Mouse (Mus musculus) embryo, embryonic 9.5 days (tissue): ENCODE results near the gene Ppa1.
"Not testable (repeated sequence)": the region's sequence is repeated elsewhere in the genome, so short reads cannot be mapped to it uniquely, and the experiment has no call there.

Experiments used
- DNase-seq: peaks from one replicate; pipeline ENCODE4 v3.0.0-alpha.2; 2017; ENCODE audit errors: extremely low spot score

Gene Ppa1

DNA sequence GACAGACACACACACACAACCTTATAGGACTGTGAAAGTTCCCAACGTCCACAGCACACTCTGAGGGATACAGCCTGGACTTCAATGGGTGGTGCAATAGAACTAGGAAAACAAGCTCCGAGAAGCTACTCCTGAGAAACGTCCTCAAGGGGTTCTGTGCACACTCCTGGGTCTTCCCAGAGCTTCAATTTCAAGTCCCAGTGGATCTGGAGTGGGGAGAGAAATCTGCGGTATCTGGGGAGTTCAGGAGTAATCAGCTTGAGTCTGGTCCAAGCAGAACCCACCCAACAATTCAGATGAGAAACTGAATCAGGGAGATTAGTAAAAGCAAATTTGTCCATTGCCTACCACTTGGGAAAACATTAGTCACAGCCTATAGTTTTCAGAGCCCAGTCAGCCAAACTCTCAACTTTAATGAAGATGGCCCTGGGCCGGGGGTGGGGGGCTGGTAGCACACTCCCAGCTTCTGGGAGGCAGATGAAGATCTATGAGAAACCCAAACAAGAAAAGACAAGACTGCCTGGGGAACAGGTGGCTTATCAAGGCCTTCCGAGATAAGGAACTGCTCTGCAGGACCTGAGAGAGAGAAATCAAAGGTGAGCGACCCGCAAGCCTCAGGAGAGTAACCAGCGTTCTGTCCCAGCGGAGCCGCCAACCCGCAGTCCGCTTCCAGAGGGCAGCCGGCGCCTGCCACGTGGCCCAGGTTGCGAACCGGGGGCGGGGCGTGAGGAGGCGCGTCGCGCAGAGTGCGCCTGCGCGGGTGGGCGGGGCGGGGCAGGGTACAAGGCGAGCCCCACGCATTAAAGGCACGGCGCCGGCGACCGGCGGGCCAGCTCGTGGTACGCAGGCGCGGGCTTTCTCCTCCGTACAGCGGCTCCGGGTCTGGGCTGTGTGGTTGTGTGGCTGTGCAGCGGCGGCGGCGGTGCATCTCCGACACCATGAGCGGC, at the start of gene Ppa1:
Ppa1 (plus strand) TSS at position 763 of the 947 bp plus-strand sequence.
- DNase-seq: peak; percentile 93

DNA sequence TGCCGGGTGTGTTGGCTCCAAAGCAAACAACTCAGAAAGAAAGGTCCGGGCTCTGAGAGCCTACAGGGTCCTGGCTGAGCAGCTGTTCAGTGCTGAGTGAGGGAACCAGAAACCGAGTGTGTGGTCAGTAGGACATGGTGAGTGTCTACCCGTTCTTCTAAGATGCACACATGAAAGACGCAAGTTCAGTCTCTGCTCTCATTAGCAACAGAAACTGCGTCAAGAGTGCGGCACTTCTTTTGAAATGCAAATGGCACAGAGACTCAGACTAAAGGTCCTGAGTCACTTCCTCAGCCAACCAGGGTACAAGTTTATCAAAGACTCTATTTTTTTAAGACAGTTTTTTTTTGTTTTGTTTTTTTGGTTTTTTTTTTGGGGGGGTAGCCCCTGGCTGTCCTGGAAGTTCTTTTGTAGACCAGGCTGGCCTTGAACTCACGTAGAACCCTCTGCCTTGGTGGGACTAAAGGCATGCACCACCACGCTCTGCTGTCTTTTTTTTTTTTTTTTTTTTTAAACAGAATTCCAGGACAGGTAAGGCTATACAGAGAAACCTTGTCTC, 48.7 kb upstream of the Ppa1 start:
- no peak for DNase-seq

DNA sequence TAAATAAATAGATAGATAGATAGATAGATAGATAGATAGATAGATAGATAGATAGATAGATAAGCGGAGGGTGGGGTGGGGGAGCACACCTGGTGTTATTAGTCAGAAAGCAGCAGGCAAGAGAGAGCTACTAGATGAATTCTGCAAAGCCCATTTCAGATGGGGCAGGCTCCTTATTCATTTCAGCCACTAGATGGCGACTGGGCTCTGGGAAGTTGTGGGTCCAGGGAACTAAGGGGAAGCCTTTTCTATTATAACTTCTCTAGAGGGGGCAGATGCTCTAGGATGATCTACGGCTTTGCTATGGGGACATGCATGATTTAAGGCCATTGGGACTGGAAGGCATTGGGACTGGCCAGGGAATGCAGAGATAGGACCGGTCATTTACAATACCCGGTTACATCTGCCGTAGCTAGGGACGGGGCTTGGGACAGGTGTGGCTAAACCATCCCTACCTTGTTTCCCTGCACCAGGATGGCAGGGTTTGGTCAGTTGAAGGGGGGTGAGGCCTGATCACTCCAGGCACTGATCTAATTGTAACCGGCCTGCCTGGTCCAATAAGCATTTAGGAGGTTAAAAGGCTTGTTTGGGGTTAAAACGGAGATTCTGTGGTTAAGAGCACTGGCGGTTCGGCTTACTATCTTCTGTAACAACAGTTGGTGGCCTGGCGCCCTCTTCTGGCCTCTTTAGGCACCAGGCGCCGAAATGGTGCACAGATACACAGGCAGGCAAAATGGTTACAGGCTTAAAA, 45.9 kb upstream of the Ppa1 start:
- peak; percentile 70 for DNase-seq

DNA sequence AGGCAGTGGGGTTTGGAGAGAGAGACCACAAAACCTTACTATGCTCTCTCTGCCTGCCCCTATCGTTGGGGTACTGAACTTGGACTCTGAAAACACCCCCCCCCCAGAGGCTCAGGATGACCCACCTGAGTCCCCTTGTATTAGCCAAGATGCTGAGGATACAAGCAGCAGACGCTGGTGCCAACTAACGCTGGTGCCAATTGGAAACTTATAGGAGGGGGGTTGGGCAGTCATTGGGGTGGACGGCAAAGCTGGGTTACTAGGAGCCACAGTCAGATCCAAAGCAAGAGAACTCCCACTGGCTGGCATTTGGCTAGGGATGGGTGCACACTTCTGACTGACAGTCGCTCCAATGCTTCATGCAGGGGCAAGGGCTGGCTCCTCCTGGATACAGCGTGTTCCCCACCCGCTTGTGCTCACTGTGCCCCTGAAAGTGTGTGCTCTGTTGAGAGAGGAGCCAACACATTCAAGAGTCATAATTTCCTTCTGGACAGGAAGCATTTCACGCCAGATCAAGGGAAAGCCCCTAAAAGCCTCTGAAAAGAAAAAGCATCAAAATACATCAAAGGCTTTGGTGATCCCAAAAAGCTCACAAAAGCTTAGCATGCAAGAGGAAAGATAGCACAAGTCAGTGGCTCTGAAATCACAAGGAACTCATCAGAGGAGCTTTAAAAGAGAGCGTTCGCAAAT, 43.8 kb upstream of the Ppa1 start:
- DNase-seq: no peak

DNA sequence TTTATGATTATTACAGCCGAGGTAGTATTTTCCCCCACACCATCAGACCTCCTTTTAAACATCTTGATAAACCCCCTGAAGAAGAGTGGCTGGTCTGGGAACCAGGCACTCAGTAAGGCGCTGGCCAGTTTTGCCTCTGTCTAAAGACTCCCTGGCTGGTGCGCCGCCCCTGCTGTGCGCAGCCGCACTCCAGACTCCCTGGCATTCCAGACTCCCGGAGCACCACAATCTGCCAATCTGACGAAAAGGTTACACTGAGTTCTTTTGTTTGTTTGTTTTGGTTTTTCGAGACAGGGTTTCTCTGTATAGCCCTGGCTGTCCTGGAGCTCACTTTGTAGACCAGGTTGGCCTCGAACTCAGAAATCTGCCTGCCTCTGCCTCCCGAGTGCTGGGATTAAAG, 43.0 kb upstream of the Ppa1 start:
- DNase-seq: not testable (repeated sequence)

DNA sequence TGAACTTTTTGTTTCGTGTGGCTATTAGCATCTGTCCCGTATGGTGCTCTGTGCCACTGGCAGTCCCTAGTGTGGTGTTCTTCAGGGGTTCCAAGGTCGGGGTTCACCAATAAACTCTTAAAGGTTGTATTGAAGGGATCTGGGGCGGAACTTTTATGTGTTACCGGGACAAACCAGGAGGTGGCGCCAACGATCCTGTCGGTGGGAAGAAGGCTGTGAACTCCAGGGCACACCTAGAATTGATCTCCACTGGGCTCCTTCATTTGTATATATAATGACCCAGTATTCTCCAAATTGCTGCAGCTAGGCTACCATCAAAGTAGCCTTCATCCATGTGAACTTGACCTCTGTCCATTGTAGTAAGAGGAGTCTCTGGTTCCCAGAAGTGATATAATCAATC, 42.5 kb upstream of the Ppa1 start:
- DNase-seq: peak; percentile 59

DNA sequence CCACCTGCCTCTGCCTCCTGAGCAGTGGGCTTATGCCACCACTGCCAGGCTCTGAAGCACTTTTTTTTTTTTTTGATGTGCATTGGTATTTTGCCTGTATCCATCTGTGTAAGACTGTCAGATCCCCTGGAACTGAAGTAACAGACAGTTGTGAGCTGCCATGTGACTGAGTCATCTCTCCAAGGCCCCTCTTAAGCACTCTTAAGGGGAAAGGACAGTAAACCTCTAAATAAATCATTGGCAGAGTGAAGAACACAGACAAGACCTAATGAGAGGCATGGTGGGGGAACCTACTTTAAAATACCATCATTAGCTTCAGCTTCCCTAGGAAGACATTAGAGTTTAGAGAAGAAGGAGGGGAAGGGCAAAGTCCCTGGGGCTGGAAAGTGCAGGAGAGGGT, 40.1 kb upstream of the Ppa1 start:
- no peak for DNase-seq

DNA sequence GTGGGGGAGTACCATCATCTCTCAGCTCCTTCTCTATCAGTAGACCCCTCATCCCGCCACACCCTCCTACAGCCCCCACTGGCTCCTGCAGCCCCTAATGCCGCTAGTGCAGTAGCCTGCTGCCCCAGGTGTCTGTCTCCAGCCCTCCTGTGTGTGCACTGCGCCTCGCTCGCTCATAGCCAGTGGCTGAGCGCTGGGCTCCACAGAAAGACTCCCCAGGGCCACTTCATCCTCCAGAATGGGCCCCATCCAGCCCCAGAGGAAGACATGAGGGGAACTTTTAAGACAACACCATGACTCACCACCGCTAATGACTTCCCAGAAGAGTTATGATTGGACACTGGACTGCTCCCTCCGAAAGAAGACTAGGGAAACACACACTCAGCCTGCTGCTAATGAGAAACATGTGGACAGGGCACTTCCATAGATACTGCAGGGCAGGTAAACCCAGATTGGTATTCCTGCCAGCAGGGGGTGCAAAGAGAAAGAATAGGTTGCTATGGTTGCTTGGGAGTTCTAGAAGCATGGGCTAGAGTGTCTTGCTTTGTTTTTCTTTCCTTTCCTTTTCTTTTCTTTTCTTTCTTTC, 37.6 kb upstream of the Ppa1 start:
- peak; percentile 24 for DNase-seq

DNA sequence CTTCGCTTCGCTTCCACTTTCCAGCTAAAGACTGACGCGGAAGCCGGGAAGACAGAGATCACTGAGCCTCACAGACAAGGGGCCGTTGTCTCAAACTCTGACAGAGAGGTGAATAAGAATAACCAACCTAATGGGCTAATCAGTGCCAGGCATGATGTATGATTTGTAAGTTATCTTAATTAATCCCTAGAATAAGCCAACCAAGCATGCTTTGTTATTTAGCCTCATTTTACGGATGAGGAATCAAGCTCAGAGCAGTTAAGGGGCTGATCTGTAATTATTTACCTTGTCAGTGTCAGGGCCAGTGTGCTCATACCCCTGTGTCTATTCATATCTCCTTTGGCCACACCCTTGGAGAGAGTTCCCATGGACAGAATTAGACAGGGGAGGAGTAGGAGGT, 34.0 kb upstream of the Ppa1 start:
- no peak for DNase-seq

DNA sequence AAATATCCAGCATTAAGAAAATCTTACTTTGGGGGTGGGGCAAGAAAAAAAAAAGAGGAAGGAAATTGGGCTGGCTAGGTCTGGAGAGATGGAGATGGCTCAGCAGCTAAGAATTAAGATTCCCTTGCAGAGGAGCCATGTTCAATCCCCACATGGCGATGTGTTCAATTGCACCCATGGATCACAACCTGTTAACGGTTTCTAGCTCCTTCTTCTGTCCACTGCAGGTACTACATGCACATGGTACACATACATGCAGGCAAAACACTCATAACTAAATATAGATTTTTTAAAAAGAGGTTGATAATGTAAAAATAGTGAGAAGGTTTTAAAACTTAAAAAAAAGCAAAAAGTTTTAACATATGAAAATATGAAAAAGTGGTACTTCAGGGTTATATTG, 29.8 kb upstream of the Ppa1 start:
- no peak for DNase-seq

DNA sequence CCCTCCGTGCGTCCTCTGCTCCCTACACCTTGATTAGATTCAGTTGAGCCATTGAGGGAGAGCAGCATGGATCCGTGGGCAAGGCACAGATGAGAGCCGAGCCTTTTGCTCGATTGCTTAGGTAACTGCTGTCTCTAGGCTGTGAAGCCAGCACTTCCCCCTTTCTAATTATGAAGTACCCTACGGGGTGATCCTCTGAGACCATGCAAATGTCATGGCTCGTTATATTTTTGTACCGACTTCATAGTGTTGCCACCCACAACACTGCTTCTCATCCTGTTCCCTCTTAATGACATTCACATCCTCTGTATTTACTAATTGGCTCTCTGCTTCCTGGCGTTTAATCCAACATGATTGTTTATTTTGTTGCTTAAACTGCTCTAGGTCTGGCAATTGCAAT, 26.7 kb upstream of the Ppa1 start:
- DNase-seq: no peak

DNA sequence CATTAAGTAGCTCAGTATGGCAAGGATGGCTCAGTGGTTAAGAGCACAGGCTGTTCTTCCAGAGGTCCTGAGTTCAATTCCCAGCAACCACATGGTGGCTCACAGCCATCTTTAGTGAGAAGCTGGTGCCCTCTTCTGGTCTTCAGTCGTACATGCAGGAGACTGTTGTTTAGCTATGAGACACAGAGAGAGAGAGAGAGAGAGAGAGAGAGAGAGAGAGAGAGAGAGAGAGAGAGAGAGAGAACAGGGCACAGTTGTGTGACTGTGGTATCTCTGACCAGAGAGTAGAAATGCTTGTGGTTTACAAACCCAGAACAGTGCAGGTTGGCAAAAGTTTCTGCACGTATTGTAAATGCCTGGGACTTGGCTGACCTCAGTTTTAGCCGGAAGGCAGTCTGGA, 24.5 kb upstream of the Ppa1 start:
- not testable (repeated sequence) for DNase-seq

DNA sequence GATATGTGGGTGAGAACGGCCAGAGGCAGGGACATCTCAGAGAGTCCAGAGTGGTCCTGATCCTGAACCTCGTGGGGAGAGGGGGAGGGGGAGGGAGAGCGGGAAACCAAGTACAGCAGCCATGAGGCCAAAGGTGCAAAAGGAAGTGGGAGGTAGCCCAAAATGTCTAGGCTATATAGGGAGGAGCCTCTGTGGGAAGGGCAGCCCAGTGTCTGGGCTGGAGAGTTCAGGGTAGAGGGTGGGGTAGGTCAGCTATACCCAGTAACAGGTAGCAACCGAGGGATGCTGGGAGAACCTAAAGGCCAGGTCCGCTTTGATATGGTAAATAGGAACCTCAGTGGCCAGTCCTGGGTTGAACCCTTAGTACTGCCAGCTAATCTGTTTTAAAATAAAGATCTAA, 23.6 kb upstream of the Ppa1 start:
- no peak for DNase-seq

DNA sequence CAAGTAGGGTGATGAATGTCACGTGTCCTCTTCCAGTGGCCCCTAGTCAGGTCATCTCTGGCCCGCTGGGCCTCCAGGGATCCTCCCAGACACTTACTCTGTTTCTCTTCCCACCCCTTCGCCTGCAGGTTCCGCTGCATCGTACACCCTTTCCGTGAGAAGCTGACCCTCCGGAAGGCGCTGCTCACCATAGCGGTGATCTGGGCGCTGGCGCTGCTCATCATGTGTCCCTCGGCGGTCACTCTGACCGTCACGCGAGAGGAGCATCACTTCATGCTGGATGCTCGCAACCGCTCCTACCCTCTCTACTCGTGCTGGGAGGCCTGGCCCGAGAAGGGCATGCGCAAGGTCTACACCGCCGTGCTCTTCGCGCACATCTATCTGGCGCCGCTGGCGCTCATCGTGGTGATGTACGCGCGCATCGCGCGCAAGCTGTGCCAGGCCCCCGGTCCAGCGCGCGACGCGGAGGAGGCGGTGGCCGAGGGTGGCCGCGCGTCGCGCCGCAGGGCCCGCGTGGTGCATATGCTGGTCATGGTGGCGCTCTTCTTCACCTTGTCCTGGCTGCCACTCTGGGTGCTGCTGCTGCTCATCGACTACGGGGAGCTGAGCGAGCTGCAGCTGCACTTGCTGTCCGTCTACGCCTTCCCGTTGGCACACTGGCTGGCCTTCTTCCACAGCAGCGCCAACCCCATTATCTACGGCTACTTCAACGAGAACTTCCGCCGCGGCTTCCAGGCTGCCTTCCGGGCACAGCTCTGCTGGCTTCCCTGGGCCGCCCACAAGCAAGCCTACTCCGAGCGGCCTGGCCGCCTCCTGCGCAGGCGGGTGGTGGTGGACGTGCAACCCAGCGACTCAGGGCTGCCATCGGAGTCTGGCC, 22.7 kb upstream of the Ppa1 start:
- peak; percentile 47 for DNase-seq

DNA sequence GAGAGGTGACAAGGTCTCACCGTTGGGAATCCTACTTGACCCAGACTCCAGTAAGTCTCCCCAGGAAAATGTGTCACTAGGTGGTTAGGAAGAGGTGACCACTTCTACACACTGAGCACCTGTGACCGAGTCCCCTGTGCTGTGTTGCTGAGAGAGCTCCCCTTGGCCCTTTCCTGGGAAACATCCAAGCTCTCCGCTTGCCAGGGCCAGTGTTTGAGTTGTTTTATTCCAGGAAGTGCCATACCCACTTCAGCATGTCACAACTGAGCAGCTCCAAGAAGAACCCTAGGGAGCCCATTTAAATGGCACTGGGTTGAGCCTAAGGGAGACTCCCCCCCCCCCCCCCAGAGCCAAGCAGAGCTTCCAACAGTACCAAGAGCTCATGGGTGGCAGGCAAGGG, 21.8 kb upstream of the Ppa1 start:
- DNase-seq: no peak

DNA sequence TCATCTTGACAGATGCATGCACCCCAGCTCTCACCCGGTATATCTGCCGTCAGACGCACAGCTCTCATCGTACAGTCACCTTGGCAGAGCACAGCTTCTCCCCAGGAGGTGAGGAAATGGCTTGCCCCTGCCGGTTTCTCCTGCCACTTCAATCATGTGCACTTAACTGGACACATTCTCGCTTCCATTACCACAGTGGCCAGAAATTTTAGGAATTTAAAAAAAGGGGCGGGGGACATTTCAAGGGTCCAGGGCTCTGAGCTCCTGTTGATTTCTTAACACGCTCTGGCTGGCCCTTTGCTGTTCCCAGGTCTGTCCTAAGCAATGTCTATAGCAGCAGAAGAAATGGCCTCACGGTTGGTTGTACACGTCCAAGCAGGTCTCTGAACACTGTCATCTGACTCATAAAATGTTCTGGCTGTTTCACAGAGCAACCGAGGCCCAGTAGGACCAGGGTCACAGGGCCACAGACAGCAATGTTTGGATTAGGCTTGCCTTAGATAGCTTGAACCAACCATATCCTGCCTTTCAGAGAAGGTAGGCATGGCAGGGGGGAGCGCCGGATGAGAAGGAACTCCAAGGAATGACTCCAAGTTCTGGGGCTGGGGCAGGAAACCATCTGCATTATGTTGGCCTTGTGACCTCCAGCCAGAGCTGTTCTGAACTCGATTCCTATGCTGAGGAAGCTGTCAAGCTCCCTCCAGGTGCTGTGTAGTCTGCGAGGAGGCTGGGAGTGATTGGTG, 21.0 kb upstream of the Ppa1 start:
- peak; percentile 13 for DNase-seq

DNA sequence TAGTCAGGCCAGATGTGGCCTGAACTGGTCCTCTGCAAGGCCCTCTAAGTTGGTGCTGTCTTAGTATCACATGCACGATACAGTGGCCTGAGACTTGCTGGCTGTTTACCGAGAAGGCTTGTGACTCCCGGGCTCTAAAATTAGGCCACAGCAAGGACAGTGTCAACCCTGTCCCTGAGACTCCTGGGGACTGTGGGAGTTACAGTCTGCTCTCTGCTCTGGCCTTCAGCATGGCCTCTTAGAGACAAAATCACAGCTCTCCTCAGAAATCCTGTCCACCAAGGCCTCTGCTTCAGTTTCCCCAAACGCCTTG, 20.5 kb upstream of the Ppa1 start:
- DNase-seq: no peak

DNA sequence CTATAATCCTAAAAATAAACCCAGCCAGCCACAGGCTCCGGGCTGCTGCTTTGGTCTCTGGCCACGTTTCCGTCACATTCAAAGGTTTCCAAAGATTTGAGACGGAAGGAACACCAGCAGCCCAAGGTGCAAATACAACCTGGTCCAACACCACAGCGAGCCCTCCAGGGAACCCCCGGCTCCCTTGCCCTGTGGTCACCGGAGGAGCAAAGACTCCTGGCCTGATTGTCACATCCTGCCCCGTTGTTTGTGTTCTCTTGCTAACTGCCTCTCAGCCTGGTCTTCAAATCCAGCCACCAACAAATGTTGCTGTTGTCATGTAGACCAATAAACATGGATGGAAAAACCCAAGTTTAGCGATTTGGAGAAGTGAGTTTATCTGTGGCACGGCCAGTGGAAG, 15.9 kb upstream of the Ppa1 start:
- DNase-seq: no peak

DNA sequence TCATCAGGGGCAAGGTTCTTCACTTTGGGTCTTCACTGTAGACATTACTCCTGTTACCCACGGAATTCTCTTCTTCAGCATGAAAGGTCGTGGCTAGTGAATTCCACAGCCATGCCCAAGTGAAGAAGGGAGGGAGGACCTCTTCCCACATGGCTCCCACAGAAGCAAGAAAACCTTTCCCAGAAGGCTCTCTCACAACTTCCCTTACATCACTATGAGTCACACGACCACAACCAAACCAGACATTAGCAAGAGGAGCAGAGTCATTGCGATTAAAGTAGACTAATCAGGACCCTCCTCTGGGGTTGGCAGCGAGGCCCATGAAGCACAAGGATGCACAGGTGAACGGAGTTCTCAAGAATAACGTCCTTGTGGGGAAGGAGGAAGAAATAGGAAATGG, 11.3 kb upstream of the Ppa1 start:
- DNase-seq: no peak

DNA sequence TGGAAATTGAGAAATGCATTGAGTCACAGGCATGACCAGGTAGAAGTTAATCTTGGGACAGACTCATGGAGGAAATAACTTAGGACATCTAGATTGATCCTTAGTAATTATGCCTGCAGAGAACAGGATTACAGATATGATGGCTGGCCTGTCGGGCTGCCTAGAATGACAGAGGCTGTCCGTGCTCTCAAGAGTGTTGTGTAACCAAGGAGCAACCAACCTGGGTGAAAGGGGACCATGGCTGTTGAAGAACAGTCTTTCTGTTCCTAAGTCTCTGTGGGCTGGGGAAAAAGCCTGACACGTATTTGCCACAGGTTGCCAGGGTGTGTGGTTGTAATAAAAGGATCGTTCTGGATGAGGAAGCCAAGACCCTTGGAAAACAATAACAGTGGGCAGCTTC, 8.0 kb upstream of the Ppa1 start:
- DNase-seq: no peak
